Comparison of ENCODE assay signal across 8 mouse cellular contexts in the genomic region with DNA sequence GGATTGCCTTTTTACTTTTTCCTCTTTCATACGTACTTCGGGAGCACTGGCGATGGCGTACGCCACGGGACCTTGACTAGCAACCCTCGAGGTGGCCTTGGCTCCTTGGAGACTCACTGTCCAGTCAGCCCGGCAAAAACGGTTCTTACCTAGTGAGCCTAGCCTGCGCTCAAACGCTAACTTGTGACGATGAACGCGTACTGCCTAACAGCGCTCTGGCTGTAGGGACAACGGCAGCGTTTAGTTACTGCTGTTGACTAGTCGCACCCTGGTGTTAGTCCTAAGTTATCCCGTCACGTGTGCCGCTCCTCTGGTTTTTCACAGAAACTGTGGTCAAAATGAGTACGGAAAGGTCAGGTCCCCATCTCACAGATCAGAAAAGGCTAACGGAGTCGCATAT. TPM values are rescaled to one million over a fixed set of nuclear protein-coding genes. Genes with fewer than 3 reads are reported as not detected.
DNase-seq lines count a peak whose midpoint lies in the region; ATAC-seq and TF ChIP-seq lines count a peak whose summit lies in the region.

No protein-coding gene starts in this region.

- no peaks in the 10 kb centered on the region for H3K27me3 ChIP-seq in kidney, embryonic 14.5 days (ENCODE audit: control insufficient read depth, insufficient read depth, low read length)
- H3K27me3 ChIP-seq in E14TG2a.4 (ENCODE audit: insufficient read depth, low read length): no peaks in the 10 kb centered on the region
- H3K27me3 ChIP-seq in forebrain, postnatal 0 days (ENCODE audit: insufficient read depth, low read length): no peaks in the 10 kb centered on the region
- H3K27me3 ChIP-seq in liver, embryonic 15.5 days: no peaks in the 10 kb centered on the region

- peak overlapping the region; percentile 91 for H3K4me2 ChIP-seq in kidney, embryonic 14.5 days (replicated peaks; ENCODE audit: low read depth, low read length)
- peak overlapping the region; percentile 58 for H3K4me2 ChIP-seq in forebrain, postnatal 0 days (ENCODE audit: low read depth)
- H3K4me2 ChIP-seq in liver, embryonic 15.5 days: peak overlapping the region; percentile 96

- peak overlapping the region; percentile 93 for H3K27ac ChIP-seq in kidney, embryonic 14.5 days (ENCODE audit: low read depth, low read length)
- H3K27ac ChIP-seq in forebrain, postnatal 0 days (ENCODE audit: low read depth, low read length): peak overlapping the region; percentile 96
- H3K27ac ChIP-seq in liver, embryonic 15.5 days (replicated peaks): peak overlapping the region; percentile 91

- WGBS in kidney, embryonic 14.5 days: under 1% methylated on average over 24 of the region's 24 CpGs
- 1% methylated on average over 24 of the region's 24 CpGs for WGBS in forebrain, postnatal 0 days
- WGBS in liver, embryonic 15.5 days (ENCODE audit: insufficient replicate concordance): 0% methylated on average over 24 of the region's 24 CpGs

- peak overlapping the region; percentile 86 for H3K9ac ChIP-seq in kidney, embryonic 14.5 days (ENCODE audit: low read depth, low read length)
- H3K9ac ChIP-seq in forebrain, postnatal 0 days: peak overlapping the region; percentile 66
- H3K9ac ChIP-seq in liver, embryonic 15.5 days: peak overlapping the region; percentile 81

- 0 out of 2 replicates have a peak, but pooled peaks have one; percentile 1 for ATAC-seq in kidney, embryonic 14.5 days (ENCODE audit: low FRiP score, low TSS enrichment)
- no peak for ATAC-seq in forebrain, postnatal 0 days
- no peak for ATAC-seq in liver, embryonic 15.5 days (ENCODE audit: insufficient read depth)

- DNase-seq in kidney, postnatal 10 days: no peak
- DNase-seq in adrenal gland, postnatal 14 days: peak; percentile 75
- no peak for DNase-seq in forebrain, postnatal 0 days
- peak; percentile 5 to 33 for DNase-seq in spleen, postnatal 36 days (ENCODE audit: low spot score in 2 of 2)
- DNase-seq in thymus, postnatal 14 days: no peak

- peak overlapping the region; percentile 95 for H3K4me3 ChIP-seq in kidney, embryonic 14.5 days (ENCODE audit: low read length)
- H3K4me3 ChIP-seq in E14TG2a.4 (replicated peaks; ENCODE audit: low read length): peak overlapping the region; percentile 93
- H3K4me3 ChIP-seq in forebrain, postnatal 0 days (ENCODE audit: low read depth, low read length): peak overlapping the region; percentile 96
- H3K4me3 ChIP-seq in liver, embryonic 15.5 days (replicated peaks): peak overlapping the region; percentile 83

- H3K9me3 ChIP-seq in kidney, embryonic 14.5 days (ENCODE audit: control insufficient read depth, low read length): no peaks in the 10 kb centered on the region
- no peaks in the 10 kb centered on the region for H3K9me3 ChIP-seq in E14TG2a.4 (ENCODE audit: low read length)
- no peaks in the 10 kb centered on the region for H3K9me3 ChIP-seq in forebrain, postnatal 0 days (ENCODE audit: low read length)
- H3K9me3 ChIP-seq in liver, embryonic 15.5 days (replicated peaks): no peaks in the 10 kb centered on the region

- H3K36me3 ChIP-seq in kidney, embryonic 14.5 days (ENCODE audit: control insufficient read depth, insufficient read depth, low read length): peaks cover 9% of the 10 kb centered on the region; the same call in 1 of the 2 replicates
- peaks cover 26% of the 10 kb centered on the region for H3K36me3 ChIP-seq in E14TG2a.4 (ENCODE audit: insufficient read depth, low read length)
- H3K36me3 ChIP-seq in forebrain, postnatal 0 days (ENCODE audit: insufficient read depth): 0 out of 2 replicates have a peak, but pooled peaks cover 3% of the 10 kb centered on the region
- peaks cover 10% of the 10 kb centered on the region for H3K36me3 ChIP-seq in liver, embryonic 15.5 days (replicated peaks)

- TF ChIP-seq CTCF in E14TG2a.4 (conservative IDR thresholded peaks at IDR 0.05; ENCODE audit: low read length): no peak
- no peak for TF ChIP-seq CTCF in forebrain, postnatal 0 days (IDR thresholded peaks at IDR 0.05; ENCODE audit: low read depth)

- H3K4me1 ChIP-seq in kidney, embryonic 14.5 days (ENCODE audit: control insufficient read depth, insufficient read depth, low read length): peaks cover 5% of the 10 kb centered on the region
- peaks cover 36% of the 10 kb centered on the region for H3K4me1 ChIP-seq in E14TG2a.4 (replicated peaks; ENCODE audit: low read depth, low read length)
- H3K4me1 ChIP-seq in forebrain, postnatal 0 days (ENCODE audit: insufficient read depth): peaks cover 4% of the 10 kb centered on the region
- H3K4me1 ChIP-seq in liver, embryonic 15.5 days (replicated peaks): peaks cover 27% of the 10 kb centered on the region

RNA-seq across cellular contexts. Expression of a gene that starts 0.6 kb away (rescaled TPM):
- 7.2 and 7.9 TPM in 2 replicates for polyA plus RNA-seq in kidney, embryonic 14.5 days (2014; fragmentation: Nextera tagmentation; extraction: Ambion mirVana)
- 20.4 and 27.4 TPM in 2 replicates for total RNA-seq in adrenal gland, postnatal 14 days (2021)
- 4.5 and 6.6 TPM in 2 replicates for total RNA-seq in forebrain, postnatal 0 days (2014; rRNA removed)
- polyA plus RNA-seq in forebrain, postnatal 0 days (2015; fragmentation: Nextera tagmentation; extraction: Ambion mirVana): 10.2 and 14.8 TPM in 2 replicates
- polyA plus RNA-seq in liver, embryonic 15.5 days (2015; fragmentation: Nextera tagmentation; extraction: Ambion mirVana): 4.9 and 5.1 TPM in 2 replicates

RNA-seq across cellular contexts. Expression of a gene that starts 0.9 kb away (rescaled TPM):
- polyA plus RNA-seq in kidney, embryonic 14.5 days (2014; fragmentation: Nextera tagmentation; extraction: Ambion mirVana): 31.9 and 45.3 TPM in 2 replicates
- total RNA-seq in adrenal gland, postnatal 14 days (2021): 32.2 and 34.1 TPM in 2 replicates
- total RNA-seq in forebrain, postnatal 0 days (2014; rRNA removed): 18.9 and 33.3 TPM in 2 replicates
- polyA plus RNA-seq in forebrain, postnatal 0 days (2015; fragmentation: Nextera tagmentation; extraction: Ambion mirVana): 21.0 and 23.2 TPM in 2 replicates
- polyA plus RNA-seq in liver, embryonic 15.5 days (2015; fragmentation: Nextera tagmentation; extraction: Ambion mirVana): 14.4 and 17.8 TPM in 2 replicates

Comparison
In these comparisons a context has a peak if more than half of its experiments do, and no peak if none do; other contexts are left out.
1. DNase-seq: peak in adrenal gland, postnatal 14 days (single experiment) and spleen, postnatal 36 days (2 of 2); none in kidney, postnatal 10 days (single experiment), forebrain, postnatal 0 days (single experiment) and thymus, postnatal 14 days (single experiment).
2. Peak in every context shown above with its lines, with median percentiles within 50 percentile points of each other: H3K27ac ChIP-seq, H3K4me2 ChIP-seq, H3K4me3 ChIP-seq and H3K9ac ChIP-seq.